Mouse (Mus musculus): ENCODE measurements around the gene Nsun5. TPM values are rescaled to one million over a fixed set of nuclear protein-coding genes. Genes with fewer than 3 reads are reported as not detected.

Nsun5 gene
- total RNA-seq (2012; rRNA removed) = 40.2 and 54.5 TPM in 2 replicates

DNA sequence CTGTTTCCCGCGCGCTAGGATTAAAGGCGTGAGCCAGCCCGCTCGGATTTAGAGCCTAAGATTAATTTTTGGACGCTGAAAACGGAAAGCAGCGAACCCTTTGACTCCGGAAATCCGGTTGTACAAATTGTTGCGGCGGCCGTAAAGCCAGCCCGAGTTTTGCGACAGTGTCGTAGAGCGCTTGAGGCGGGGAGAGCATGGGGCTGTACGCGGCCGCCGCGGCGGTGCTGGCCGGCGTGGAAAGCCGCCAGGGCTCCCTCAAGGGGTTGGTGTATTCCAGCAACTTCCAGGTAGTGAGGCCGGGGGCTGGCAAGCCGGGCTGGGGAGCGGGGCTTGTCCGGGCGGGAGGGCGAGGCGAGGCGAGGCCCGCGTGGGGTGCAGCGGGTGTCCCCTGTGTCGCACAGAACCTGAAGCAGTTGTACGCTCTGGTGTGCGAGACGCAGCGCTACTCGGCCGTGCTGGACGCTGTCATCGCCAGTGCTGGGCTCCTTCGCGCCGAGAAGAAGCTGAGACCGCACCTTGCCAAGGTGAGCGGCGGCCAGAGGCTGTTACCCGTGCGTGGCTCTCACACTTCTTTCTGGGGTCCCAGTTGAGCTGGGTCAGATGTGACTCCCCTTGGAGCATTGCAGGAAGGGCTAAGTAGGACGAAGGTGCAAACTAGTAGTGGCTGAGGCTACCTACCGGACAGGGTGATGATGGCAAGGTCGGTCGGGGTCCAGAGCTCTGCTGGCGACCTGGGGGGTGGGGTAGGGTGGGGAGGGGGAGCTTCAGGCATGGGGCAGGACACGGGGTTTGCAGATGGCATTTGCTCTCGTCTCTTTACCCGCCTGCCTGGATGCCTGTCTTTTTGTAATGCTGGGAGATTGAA is at the start of gene Nsun5:
Gene Nsun5, plus strand, starts transcription at position 167 of the 868 bp plus-strand sequence.
- in situ Hi-C loops (cut with MboI; ENCODE audit: low sequenced_read_pairs in 2 of 2, unreplicated experiment in 2 of 2) = no loop called here
- H3K27ac ChIP-seq (ENCODE audit: insufficient read depth, low read depth, low read length, poor library complexity, severe bottlenecking) = peak within 1 kb of the TSS; percentile 65
- no peaks in the 10 kb centered on the region for H3K9me3 ChIP-seq (ENCODE audit: control insufficient read depth, insufficient read depth, low read depth, low read length)
- peaks cover 0 to 4% of the 10 kb centered on the region in 2 experiments; a peak in 1 of 4 replicates for H3K4me1 ChIP-seq (ENCODE audit: control insufficient read depth in 2 of 2, insufficient read depth in 2 of 2, low read length in 2 of 2, poor library complexity in 1 of 2)
- H3K9ac ChIP-seq (ENCODE audit: insufficient read depth, low read depth, low read length, poor library complexity, severe bottlenecking) = peak within 1 kb of the TSS; percentile 95
- peak within 1 kb of the TSS; percentile 97 to 99 for H3K4me3 ChIP-seq (ENCODE audit: insufficient read depth in 1 of 2, low read depth in 1 of 2, low read length in 2 of 2, poor library complexity in 1 of 2, severe bottlenecking in 1 of 2)
- peaks cover 14% of the 10 kb centered on the region for H3K36me3 ChIP-seq (ENCODE audit: control insufficient read depth, insufficient read depth, low read length, poor library complexity, severe bottlenecking)
- TF ChIP-seq MAFK (IDR thresholded peaks at IDR 0.05; ENCODE audit: insufficient read depth, low read depth, low read length) = no peak
- peak; percentile 71 for TF ChIP-seq HCFC1 (IDR thresholded peaks at IDR 0.05; ENCODE audit: borderline replicate concordance, insufficient read depth, low read length)
- peak; percentile 96 for DNase-seq (ENCODE audit: low read depth, low spot score)

DNA sequence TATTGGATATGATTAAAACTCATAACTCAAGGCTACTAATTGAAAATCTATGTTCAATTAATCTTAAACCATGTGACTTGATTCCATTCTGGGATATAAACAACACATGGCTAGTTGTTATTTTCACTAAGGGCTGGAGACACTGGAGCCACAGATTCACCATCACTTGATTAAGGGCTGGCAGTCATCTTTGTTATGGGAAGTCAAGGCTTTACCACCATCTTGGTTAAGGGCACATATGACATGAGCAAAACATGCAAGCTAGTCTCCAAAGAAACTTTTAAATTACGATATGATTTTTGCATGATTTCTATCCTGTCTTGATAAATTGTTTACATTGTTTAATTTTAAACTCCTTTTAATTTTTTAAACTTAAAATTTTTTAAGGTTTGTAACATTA is 47.6 kb upstream of the Nsun5 start:
- in situ Hi-C loops (cut with MboI; ENCODE audit: low sequenced_read_pairs in 2 of 2, unreplicated experiment in 2 of 2) = no loop called here
- Histone ChIP-seq H3K36me3 (ENCODE audit: control insufficient read depth, insufficient read depth, low read length, poor library complexity, severe bottlenecking) (no peaks in the 10 kb centered on the region), H3K4me3 (ENCODE audit: insufficient read depth in 1 of 2, low read depth in 1 of 2, low read length in 2 of 2, poor library complexity in 1 of 2, severe bottlenecking in 1 of 2) (no peak overlapping the region), H3K9me3 (ENCODE audit: control insufficient read depth, insufficient read depth, low read depth, low read length) (no peaks in the 10 kb centered on the region), H3K9ac (ENCODE audit: insufficient read depth, low read depth, low read length, poor library complexity, severe bottlenecking) (no peak overlapping the region), H3K27ac (ENCODE audit: insufficient read depth, low read depth, low read length, poor library complexity, severe bottlenecking) (no peak overlapping the region), H3K4me1 (ENCODE audit: control insufficient read depth in 2 of 2, insufficient read depth in 2 of 2, low read length in 2 of 2, poor library complexity in 1 of 2) (no peaks in the 10 kb centered on the region)
- no peak for DNase-seq (ENCODE audit: low read depth, low spot score)
- no peak for TF ChIP-seq ZNF384 (IDR thresholded peaks at IDR 0.05; ENCODE audit: low read depth, low read length)
- 0 out of 2 replicates have a peak, but pooled peaks have one; percentile 41 for TF ChIP-seq HCFC1 (IDR thresholded peaks at IDR 0.05; ENCODE audit: borderline replicate concordance, insufficient read depth, low read length)

DNA sequence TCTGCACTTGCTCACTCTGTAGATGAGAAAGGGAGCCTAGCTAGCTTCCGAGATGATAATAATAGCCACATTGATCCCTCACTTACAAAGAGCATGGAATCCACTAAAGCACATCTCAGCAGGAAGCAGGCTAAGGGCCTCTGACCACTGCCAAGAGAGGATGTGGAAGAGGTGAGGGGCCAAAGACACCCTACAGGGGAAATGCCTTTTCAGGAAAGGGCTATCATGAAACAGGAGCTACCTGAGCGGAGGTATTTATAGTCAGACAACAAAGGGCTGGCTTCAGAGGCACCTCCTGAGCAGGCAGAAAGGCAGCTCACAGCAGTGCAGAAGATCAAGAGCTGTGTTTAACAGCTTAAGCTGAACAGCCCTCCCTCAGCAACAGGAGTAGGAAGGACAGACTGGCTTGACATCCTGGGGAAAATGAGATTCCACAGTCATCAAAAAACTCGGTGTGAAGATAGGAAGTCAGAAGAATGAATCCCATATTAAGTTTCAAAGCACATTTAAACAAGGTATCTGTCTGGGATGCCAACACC is 43.6 kb upstream of the Nsun5 start:
- Histone ChIP-seq H3K36me3 (ENCODE audit: control insufficient read depth, insufficient read depth, low read length, poor library complexity, severe bottlenecking) (no peaks in the 10 kb centered on the region), H3K9ac (ENCODE audit: insufficient read depth, low read depth, low read length, poor library complexity, severe bottlenecking) (no peak overlapping the region), H3K27ac (ENCODE audit: insufficient read depth, low read depth, low read length, poor library complexity, severe bottlenecking) (no peak overlapping the region), H3K4me3 (ENCODE audit: insufficient read depth in 1 of 2, low read depth in 1 of 2, low read length in 2 of 2, poor library complexity in 1 of 2, severe bottlenecking in 1 of 2) (no peak overlapping the region), H3K4me1 (ENCODE audit: control insufficient read depth in 2 of 2, insufficient read depth in 2 of 2, low read length in 2 of 2, poor library complexity in 1 of 2) (no peaks in the 10 kb centered on the region), H3K9me3 (ENCODE audit: control insufficient read depth, insufficient read depth, low read depth, low read length) (no peaks in the 10 kb centered on the region)
- in situ Hi-C loops (cut with MboI; ENCODE audit: low sequenced_read_pairs in 2 of 2, unreplicated experiment in 2 of 2) = no loop called here
- DNase-seq (ENCODE audit: low read depth, low spot score) = no peak
- TF ChIP-seq MAFK (IDR thresholded peaks at IDR 0.05; ENCODE audit: insufficient read depth, low read depth, low read length) = no peak
- no peak for TF ChIP-seq CHD2 (IDR thresholded peaks at IDR 0.05; ENCODE audit: low read depth, low read length)
- TF ChIP-seq ZNF384 (IDR thresholded peaks at IDR 0.05; ENCODE audit: low read depth, low read length) = no peak
- no peak for TF ChIP-seq ZC3H11A (IDR thresholded peaks at IDR 0.05; ENCODE audit: borderline replicate concordance, low read depth, low read length)
- TF ChIP-seq HCFC1 (IDR thresholded peaks at IDR 0.05; ENCODE audit: borderline replicate concordance, insufficient read depth, low read length) = no peak

DNA sequence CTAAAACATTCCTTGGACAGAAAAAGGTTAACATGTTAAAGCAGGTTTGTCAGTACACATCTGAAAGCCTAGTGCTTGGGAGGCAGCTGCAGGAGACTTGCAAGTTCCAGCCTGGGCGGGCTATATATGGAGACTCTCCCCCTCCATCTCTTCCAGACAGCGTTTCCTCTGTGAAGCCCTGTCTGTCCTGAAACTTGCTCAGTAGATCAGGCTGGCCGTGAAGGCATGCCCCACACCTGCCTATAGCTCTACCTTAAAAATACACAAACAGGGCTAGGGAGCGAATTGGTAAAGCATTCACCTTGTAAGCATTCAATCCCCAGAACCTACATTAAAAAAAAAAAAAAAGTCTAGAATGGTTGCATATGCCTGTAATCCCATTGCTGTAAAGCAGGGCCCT is 40.3 kb upstream of the Nsun5 start:
- TF ChIP-seq CHD2 (IDR thresholded peaks at IDR 0.05; ENCODE audit: low read depth, low read length) (no peak), HCFC1 (IDR thresholded peaks at IDR 0.05; ENCODE audit: borderline replicate concordance, insufficient read depth, low read length) (no peak), ZNF384 (IDR thresholded peaks at IDR 0.05; ENCODE audit: low read depth, low read length) (no peak), MAFK (IDR thresholded peaks at IDR 0.05; ENCODE audit: insufficient read depth, low read depth, low read length) (no peak), ZC3H11A (IDR thresholded peaks at IDR 0.05; ENCODE audit: borderline replicate concordance, low read depth, low read length) (no peak)
- Histone ChIP-seq H3K9me3 (ENCODE audit: control insufficient read depth, insufficient read depth, low read depth, low read length) (no peaks in the 10 kb centered on the region), H3K4me1 (ENCODE audit: control insufficient read depth in 2 of 2, insufficient read depth in 2 of 2, low read length in 2 of 2, poor library complexity in 1 of 2) (no peaks in the 10 kb centered on the region), H3K4me3 (ENCODE audit: insufficient read depth in 1 of 2, low read depth in 1 of 2, low read length in 2 of 2, poor library complexity in 1 of 2, severe bottlenecking in 1 of 2) (no peak overlapping the region), H3K9ac (ENCODE audit: insufficient read depth, low read depth, low read length, poor library complexity, severe bottlenecking) (no peak overlapping the region), H3K27ac (ENCODE audit: insufficient read depth, low read depth, low read length, poor library complexity, severe bottlenecking) (no peak overlapping the region), H3K36me3 (ENCODE audit: control insufficient read depth, insufficient read depth, low read length, poor library complexity, severe bottlenecking) (no peaks in the 10 kb centered on the region)
- DNase-seq (ENCODE audit: low read depth, low spot score) = no peak
- in situ Hi-C loops (cut with MboI; ENCODE audit: low sequenced_read_pairs in 2 of 2, unreplicated experiment in 2 of 2) = no loop called here

Measured in ES-E14 (cell line).